Mouse (Mus musculus) C2C12 (cell line): ENCODE measurements around the gene Gsg1l. TPM values are rescaled to one million over a fixed set of nuclear protein-coding genes. Genes with fewer than 3 reads are reported as not detected.

Experiments
- H3K27me3 ChIP-seq: one replicate; pipeline ENCODE4 v1.6.1; 2011; ENCODE audit not compliant: control insufficient read depth, insufficient read depth, insufficient read length
- H3K36me3 ChIP-seq: one replicate; pipeline ENCODE4 v1.6.1; 2011; ENCODE audit not compliant: control insufficient read depth, insufficient read depth
- H3K4me3 ChIP-seq: one replicate; pipeline ENCODE4 v1.5.1; 2011; ENCODE audit warnings: mild to moderate bottlenecking, control low read depth; ENCODE audit not compliant: poor library complexity, insufficient read depth, severe bottlenecking
- H3K79me2 ChIP-seq: one replicate; pipeline ENCODE4 v1.6.1; 2011; ENCODE audit not compliant: control insufficient read depth, insufficient read depth
- H3K79me3 ChIP-seq: one replicate; pipeline ENCODE4 v1.6.1; 2011; ENCODE audit warnings: low read depth, control low read depth
- H3ac ChIP-seq: one replicate; pipeline ENCODE3; 2011; ENCODE audit warnings: low read depth; ENCODE audit not compliant: control insufficient read depth, insufficient read length
- CEBPB ChIP-seq: IDR thresholded peaks from one replicate; pipeline ENCODE4 v1.6.1; 2011; ENCODE audit warnings: low read depth, mild to moderate bottlenecking, control low read depth, moderate library complexity
- CTCF ChIP-seq: IDR thresholded peaks from one replicate; pipeline ENCODE4 v1.5.1; 2011; ENCODE audit not compliant: control insufficient read depth, insufficient read depth, insufficient read length
- FOSL1 ChIP-seq: IDR thresholded peaks from one replicate; pipeline ENCODE4 v1.8.0; 2011; ENCODE audit warnings: mild to moderate bottlenecking, low read length; ENCODE audit not compliant: poor library complexity, insufficient read depth, severe bottlenecking
- MAX ChIP-seq: IDR thresholded peaks from one replicate; pipeline ENCODE4 v1.6.1; 2011; ENCODE audit warnings: mild to moderate bottlenecking, control low read depth
- MYOD1 ChIP-seq: IDR thresholded peaks from one replicate; pipeline ENCODE4 v1.6.1; 2011; ENCODE audit warnings: low read depth; ENCODE audit not compliant: control insufficient read depth, insufficient read length
- MYOG ChIP-seq: IDR thresholded peaks from one replicate; pipeline ENCODE4 v1.6.1; 2011; ENCODE audit not compliant: control insufficient read depth, insufficient read length; ENCODE audit errors: extremely low read depth
- USF1 ChIP-seq: IDR thresholded peaks from one replicate; pipeline ENCODE4 v1.6.1; 2011; ENCODE audit warnings: low read depth, mild to moderate bottlenecking, control low read depth, moderate library complexity
- polyA plus RNA-seq: library from polyadenylated mRNA; unstranded; fragments of >200 nt; fragmentation: generic; extraction: Trizol; gene quantifications from one replicate; pipeline ENCODE4 v1.2.1, GENCODE M21; 2012; ENCODE audit warnings: missing spikeins

Gsg1l gene
- polyA plus RNA-seq, 1 experiment = not detected

DNA sequence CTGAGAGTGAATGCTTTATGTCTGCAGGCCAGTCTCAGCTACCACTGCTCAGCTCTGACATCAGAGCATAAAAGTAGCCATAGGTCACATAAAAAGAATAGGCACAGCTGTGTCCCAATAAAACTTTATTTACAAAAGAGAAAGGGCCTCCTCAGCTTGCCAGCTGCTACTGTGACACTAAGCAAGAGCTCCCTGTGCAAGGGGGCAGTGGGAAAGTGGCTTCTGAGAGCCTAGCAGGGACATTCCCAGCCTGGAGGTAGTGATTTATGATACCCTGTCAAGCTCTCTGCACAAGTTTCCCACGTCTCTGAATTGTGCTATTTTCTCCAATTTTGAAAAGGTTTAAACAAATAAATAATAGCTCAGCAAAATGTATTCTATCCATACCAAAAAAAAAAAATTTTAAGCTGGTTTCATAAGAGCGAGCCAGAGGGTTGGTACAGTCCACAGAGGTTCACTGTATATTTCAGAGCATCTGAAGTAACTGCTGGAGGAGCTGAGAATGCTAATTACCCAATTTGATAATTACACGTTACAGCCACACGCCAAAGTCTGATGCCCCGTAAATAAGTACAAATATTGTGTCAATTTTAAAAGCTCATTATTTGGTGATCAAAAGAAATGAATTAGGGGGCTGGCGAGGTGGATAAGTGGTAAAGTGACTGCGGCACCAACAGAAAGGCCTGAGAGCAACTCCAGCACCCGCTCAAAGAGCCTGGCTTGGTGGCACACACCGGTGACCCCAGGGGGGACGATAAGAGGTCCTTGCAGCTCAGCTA, 74.9 kb downstream of the Gsg1l start:
- no peak for TF ChIP-seq MAX
- no peak for TF ChIP-seq CTCF
- no peak for TF ChIP-seq MYOD1
- TF ChIP-seq MYOG = no peak
- no peak for TF ChIP-seq FOSL1
- no peak for TF ChIP-seq USF1
- no peak for TF ChIP-seq CEBPB
- peaks cover 9% of the 10 kb centered on the region for H3K27me3 ChIP-seq
- H3K79me2 ChIP-seq = no peaks in the 10 kb centered on the region
- H3K4me3 ChIP-seq = no peak overlapping the region
- no peaks in the 10 kb centered on the region for H3K36me3 ChIP-seq
- no peak overlapping the region for H3ac ChIP-seq
- H3K79me3 ChIP-seq = no peaks in the 10 kb centered on the region

DNA sequence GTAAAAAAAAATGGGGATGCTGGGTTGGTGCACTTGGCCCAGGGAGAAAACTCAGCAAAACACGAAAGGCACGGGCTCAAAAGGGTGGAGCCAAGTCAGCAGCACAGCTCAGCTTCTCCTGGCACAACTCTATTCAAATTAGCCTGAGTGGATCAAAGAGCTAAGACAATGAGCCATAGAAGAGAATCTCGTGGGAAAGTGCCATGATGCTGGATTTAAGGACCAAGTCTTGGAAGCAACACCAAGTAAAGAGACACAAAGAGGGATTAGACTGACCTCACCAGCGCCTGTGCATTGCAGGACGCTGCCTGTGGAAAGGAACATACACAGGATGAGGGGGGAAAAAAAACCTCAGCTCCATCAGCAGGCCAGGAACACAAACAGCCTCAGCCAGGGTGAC, 76.9 kb downstream of the Gsg1l start:
- H3K36me3 ChIP-seq = no peaks in the 10 kb centered on the region
- H3K79me2 ChIP-seq = no peaks in the 10 kb centered on the region
- no peak overlapping the region for H3ac ChIP-seq
- TF ChIP-seq MYOD1 = no peak
- TF ChIP-seq CEBPB = no peak
- TF ChIP-seq CTCF = no peak
- TF ChIP-seq MYOG = no peak
- TF ChIP-seq MAX = no peak
- no peak for TF ChIP-seq USF1
- TF ChIP-seq FOSL1 = no peak
- H3K79me3 ChIP-seq = no peaks in the 10 kb centered on the region
- H3K4me3 ChIP-seq = no peak overlapping the region
- H3K27me3 ChIP-seq = peaks cover 16% of the 10 kb centered on the region

DNA sequence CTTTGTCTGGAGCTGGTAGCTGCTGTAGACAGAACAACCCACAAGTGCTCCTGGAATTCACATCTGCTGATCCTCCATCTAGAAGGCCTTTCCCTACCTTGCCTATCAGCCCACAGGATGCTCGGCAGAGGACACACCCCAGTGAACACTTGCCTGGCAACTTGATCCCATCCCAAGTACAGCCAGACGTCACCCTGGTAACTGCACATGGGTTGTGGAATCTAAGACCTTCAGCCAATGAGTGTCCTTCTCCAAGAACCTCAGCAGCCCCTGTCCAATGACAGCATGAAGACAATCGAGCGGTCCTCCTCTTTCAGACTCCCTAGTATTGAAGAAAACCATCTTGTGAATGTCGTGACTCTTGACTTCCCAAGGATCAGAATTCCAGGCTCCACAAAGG, 80.5 kb downstream of the Gsg1l start:
- no peaks in the 10 kb centered on the region for H3K79me3 ChIP-seq
- H3ac ChIP-seq = no peak overlapping the region
- H3K36me3 ChIP-seq = no peaks in the 10 kb centered on the region
- H3K79me2 ChIP-seq = no peaks in the 10 kb centered on the region
- TF ChIP-seq USF1 (no peak), MAX (no peak), MYOD1 (no peak), CTCF (no peak), CEBPB (no peak), FOSL1 (no peak), MYOG (no peak)
- H3K4me3 ChIP-seq = no peak overlapping the region
- peaks cover 13% of the 10 kb centered on the region for H3K27me3 ChIP-seq

DNA sequence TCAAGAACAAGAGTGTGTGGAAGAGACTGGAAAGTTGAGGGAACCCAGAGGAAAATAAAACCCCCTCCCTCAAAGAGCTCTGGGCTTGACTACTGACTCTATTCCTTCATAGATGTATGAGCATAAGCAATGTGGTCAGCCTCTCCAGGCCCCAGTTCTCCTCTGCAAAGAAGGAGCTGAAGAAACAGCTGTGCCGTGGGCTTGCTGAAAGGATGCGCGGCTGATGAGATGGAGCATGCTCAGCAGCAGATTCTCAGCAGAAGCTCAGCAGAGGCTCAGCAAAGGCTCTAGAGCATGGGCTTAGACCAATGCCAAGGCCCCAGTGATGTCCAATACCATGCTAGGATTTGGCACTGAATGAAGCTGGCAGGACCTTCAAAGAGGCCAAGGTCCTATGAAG, 82.3 kb downstream of the Gsg1l start:
- no peak overlapping the region for H3K4me3 ChIP-seq
- H3K36me3 ChIP-seq = no peaks in the 10 kb centered on the region
- no peak overlapping the region for H3ac ChIP-seq
- peaks cover 10% of the 10 kb centered on the region for H3K27me3 ChIP-seq
- TF ChIP-seq CEBPB = no peak
- TF ChIP-seq FOSL1 = no peak
- no peak for TF ChIP-seq MAX
- no peak for TF ChIP-seq USF1
- no peak for TF ChIP-seq MYOG
- no peak for TF ChIP-seq CTCF
- no peak for TF ChIP-seq MYOD1
- H3K79me3 ChIP-seq = no peaks in the 10 kb centered on the region
- H3K79me2 ChIP-seq = no peaks in the 10 kb centered on the region

DNA sequence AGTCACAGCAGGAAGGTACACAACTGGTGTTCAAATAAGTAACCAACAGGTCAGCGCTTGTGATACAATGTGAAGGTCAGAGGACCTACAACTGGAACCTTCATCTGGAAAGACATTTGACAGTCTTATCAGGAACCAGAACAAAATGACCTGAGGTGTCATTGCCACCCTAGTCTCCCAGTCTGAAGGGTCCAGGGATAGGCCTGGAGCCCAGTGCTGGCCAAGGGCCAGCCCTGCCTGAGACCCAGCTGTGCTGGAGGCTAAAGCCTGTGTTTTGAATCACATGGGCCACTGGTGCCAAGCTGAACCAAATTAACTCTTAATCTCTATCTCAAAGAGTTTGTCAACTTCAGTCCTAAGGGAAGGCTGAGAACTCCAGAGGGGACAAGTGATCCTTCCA, 86.1 kb downstream of the Gsg1l start:
- Histone ChIP-seq H3K4me3 (no peak overlapping the region), H3ac (no peak overlapping the region), H3K27me3 (no peaks in the 10 kb centered on the region), H3K79me2 (no peaks in the 10 kb centered on the region), H3K36me3 (no peaks in the 10 kb centered on the region), H3K79me3 (no peaks in the 10 kb centered on the region)
- TF ChIP-seq MYOD1 (no peak), MAX (no peak), CTCF (no peak), CEBPB (no peak), USF1 (no peak), MYOG (no peak), FOSL1 (no peak)
